Mouse (Mus musculus): ENCODE results near the gene Pnpla2. TPM values are rescaled to one million over a fixed set of nuclear protein-coding genes. Genes with fewer than 3 reads are reported as not detected.

The Pnpla2 gene
- polyA plus RNA-seq, 1 experiment: 353 TPM

DNA sequence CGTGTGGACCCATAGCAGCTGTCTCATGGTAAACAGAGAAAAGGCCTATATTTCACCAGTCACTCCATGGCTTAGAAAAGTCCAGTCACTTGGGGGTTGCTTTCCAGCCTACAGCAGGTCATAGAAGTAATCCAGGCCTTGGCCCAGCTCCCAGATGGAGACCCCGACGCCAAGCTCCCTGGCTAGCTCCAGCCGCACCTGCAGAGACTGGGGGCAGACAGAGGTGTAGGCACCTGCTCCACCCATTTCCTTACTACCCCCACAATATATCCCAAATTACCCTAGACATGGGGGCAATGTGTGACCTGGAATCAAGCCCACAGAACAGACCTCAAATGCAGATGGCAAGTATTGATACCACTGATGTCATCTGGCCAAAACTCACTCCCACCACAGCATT is 40.9 kb downstream of the Pnpla2 start:
- TF ChIP-seq POLR2A (IDR thresholded peaks at IDR 0.05; ENCODE audit: low read depth, low read length): no peak
- no peak for TF ChIP-seq CTCF (conservative IDR thresholded peaks at IDR 0.05; ENCODE audit: insufficient read depth, insufficient read length, low read depth, low read length)
- DNase-seq: no peak
- WGBS: 84% methylated on average over 4 of the region's 4 CpGs
- Histone ChIP-seq H3K27me3 (replicated peaks; ENCODE audit: control insufficient read depth, insufficient read depth, low read length) (no peaks in the 10 kb centered on the region), H3K4me1 (ENCODE audit: control insufficient read depth, insufficient read depth, low read length) (no peaks in the 10 kb centered on the region), H3K36me3 (ENCODE audit: control insufficient read depth, insufficient read depth, low read length) (no peaks in the 10 kb centered on the region; the same call in 1 of the 2 replicates), H3K27ac (ENCODE audit: insufficient read depth, low read depth, low read length) (no peak overlapping the region), H3K4me3 (ENCODE audit: insufficient read depth, low read depth, low read length) (no peak overlapping the region)

DNA sequence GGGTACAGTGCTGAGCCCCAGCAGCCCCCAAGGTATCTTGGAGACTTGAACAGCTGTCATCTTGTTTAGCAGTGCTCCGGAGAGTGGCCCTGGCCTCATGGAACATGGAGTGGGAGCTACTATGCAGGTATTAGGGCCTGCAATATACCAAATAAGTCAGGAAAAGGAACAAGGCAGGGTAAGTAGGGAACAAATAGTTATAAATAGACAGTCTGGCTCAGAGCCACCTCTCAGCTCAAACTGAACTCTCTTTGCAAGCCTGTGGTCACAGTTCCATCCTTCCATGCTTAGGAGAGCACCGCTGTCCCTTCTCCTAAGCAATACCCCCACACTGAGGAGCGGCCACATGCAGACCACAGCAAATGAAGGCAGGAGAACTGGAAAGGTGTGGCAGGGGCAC is 42.6 kb downstream of the Pnpla2 start:
- DNase-seq: no peak
- no peaks in the 10 kb centered on the region for H3K27me3 ChIP-seq (replicated peaks; ENCODE audit: control insufficient read depth, insufficient read depth, low read length)
- H3K27ac ChIP-seq (ENCODE audit: insufficient read depth, low read depth, low read length): no peak overlapping the region
- no peak overlapping the region for H3K4me3 ChIP-seq (ENCODE audit: insufficient read depth, low read depth, low read length)
- WGBS: 74% methylated on average over 3 of the region's 3 CpGs
- no peaks in the 10 kb centered on the region; the same call in 1 of the 2 replicates for H3K36me3 ChIP-seq (ENCODE audit: control insufficient read depth, insufficient read depth, low read length)
- no peaks in the 10 kb centered on the region for H3K4me1 ChIP-seq (ENCODE audit: control insufficient read depth, insufficient read depth, low read length)
- TF ChIP-seq POLR2A (IDR thresholded peaks at IDR 0.05; ENCODE audit: low read depth, low read length): no peak
- TF ChIP-seq CTCF (conservative IDR thresholded peaks at IDR 0.05; ENCODE audit: insufficient read depth, insufficient read length, low read depth, low read length): no peak

- TF ChIP-seq CTCF (conservative IDR thresholded peaks at IDR 0.05; ENCODE audit: insufficient read depth, insufficient read length, low read depth, low read length) (no peak), POLR2A (IDR thresholded peaks at IDR 0.05; ENCODE audit: low read depth, low read length) (no peak)
- Histone ChIP-seq H3K27ac (ENCODE audit: insufficient read depth, low read depth, low read length) (no peak overlapping the region), H3K4me1 (ENCODE audit: control insufficient read depth, insufficient read depth, low read length) (no peaks in the 10 kb centered on the region), H3K27me3 (replicated peaks; ENCODE audit: control insufficient read depth, insufficient read depth, low read length) (no peaks in the 10 kb centered on the region), H3K4me3 (ENCODE audit: insufficient read depth, low read depth, low read length) (no peak overlapping the region), H3K36me3 (ENCODE audit: control insufficient read depth, insufficient read depth, low read length) (no peaks in the 10 kb centered on the region)
- no peak for DNase-seq
- 86% methylated on average over 7 of the region's 7 CpGs for WGBS
Observed at GRCm38 (mm10) chr7:141501820-141502555, 47.0 kb downstream of the Pnpla2 start.

DNA sequence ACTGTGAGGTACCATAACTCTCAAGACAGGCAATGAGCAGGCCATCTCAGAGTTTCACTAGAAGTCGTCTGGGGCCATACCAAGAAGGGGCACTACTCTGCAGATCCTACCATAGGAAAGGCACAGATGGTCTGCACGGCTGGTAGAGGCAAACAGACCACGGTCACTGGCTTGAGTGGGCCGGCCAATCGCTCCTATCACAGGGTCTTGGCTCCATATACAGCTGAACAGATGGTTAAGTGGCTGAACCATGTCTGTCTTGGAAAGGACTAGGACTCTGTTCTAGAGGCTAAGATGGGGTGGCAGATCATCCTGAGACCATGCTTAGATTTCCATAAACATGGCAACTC is 47.5 kb downstream of the Pnpla2 start:
- 96% methylated on average over 5 of the region's 5 CpGs for WGBS
- Histone ChIP-seq H3K4me1 (ENCODE audit: control insufficient read depth, insufficient read depth, low read length) (no peaks in the 10 kb centered on the region), H3K36me3 (ENCODE audit: control insufficient read depth, insufficient read depth, low read length) (no peaks in the 10 kb centered on the region), H3K27ac (ENCODE audit: insufficient read depth, low read depth, low read length) (no peak overlapping the region), H3K4me3 (ENCODE audit: insufficient read depth, low read depth, low read length) (no peak overlapping the region), H3K27me3 (replicated peaks; ENCODE audit: control insufficient read depth, insufficient read depth, low read length) (no peaks in the 10 kb centered on the region)
- DNase-seq: no peak
- TF ChIP-seq CTCF (conservative IDR thresholded peaks at IDR 0.05; ENCODE audit: insufficient read depth, insufficient read length, low read depth, low read length) (no peak), POLR2A (IDR thresholded peaks at IDR 0.05; ENCODE audit: low read depth, low read length) (no peak)

GRCm38 (mm10) chr7:141506278-141506677 is 51.3 kb downstream of the Pnpla2 start:
- DNase-seq: no peak
- Histone ChIP-seq H3K27me3 (replicated peaks; ENCODE audit: control insufficient read depth, insufficient read depth, low read length) (no peaks in the 10 kb centered on the region), H3K4me3 (ENCODE audit: insufficient read depth, low read depth, low read length) (no peak overlapping the region), H3K4me1 (ENCODE audit: control insufficient read depth, insufficient read depth, low read length) (no peaks in the 10 kb centered on the region), H3K27ac (ENCODE audit: insufficient read depth, low read depth, low read length) (no peak overlapping the region), H3K36me3 (ENCODE audit: control insufficient read depth, insufficient read depth, low read length) (no peaks in the 10 kb centered on the region)
- no peak for TF ChIP-seq CTCF (conservative IDR thresholded peaks at IDR 0.05; ENCODE audit: insufficient read depth, insufficient read length, low read depth, low read length)
- TF ChIP-seq POLR2A (IDR thresholded peaks at IDR 0.05; ENCODE audit: low read depth, low read length): no peak
- 95% methylated on average over 2 of the region's 2 CpGs for WGBS

DNA sequence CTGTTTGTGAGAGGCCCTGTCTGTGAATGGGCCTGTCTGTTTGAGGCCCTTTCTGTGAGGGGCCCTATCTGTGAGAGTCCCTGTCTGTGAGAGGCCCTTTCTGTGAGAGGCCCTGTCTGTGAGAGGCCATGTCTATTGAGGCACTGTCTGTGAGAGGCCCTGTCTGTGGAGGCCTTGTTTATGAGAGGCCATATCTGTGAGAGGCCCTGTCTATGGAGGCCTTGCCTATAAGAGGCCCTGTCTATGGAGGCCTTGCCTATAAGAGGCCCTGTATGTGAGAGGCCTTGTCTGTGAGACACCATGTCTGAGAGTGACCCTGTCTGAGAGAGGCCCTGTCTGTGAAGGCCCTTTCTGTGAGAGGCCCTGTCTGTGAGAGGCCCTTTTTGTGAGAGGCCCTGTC is 53.2 kb downstream of the Pnpla2 start:
- no peaks in the 10 kb centered on the region for H3K27me3 ChIP-seq (replicated peaks; ENCODE audit: control insufficient read depth, insufficient read depth, low read length)
- no peak overlapping the region for H3K27ac ChIP-seq (ENCODE audit: insufficient read depth, low read depth, low read length)
- no peak overlapping the region for H3K4me3 ChIP-seq (ENCODE audit: insufficient read depth, low read depth, low read length)
- no peaks in the 10 kb centered on the region for H3K36me3 ChIP-seq (ENCODE audit: control insufficient read depth, insufficient read depth, low read length)
- no peaks in the 10 kb centered on the region for H3K4me1 ChIP-seq (ENCODE audit: control insufficient read depth, insufficient read depth, low read length)
- TF ChIP-seq POLR2A (IDR thresholded peaks at IDR 0.05; ENCODE audit: low read depth, low read length): no peak
- no peak for TF ChIP-seq CTCF (conservative IDR thresholded peaks at IDR 0.05; ENCODE audit: insufficient read depth, insufficient read length, low read depth, low read length)
- DNase-seq: no peak

GRCm38 (mm10) chr7:141510196-141510595 is 55.2 kb downstream of the Pnpla2 start:
- TF ChIP-seq CTCF (conservative IDR thresholded peaks at IDR 0.05; ENCODE audit: insufficient read depth, insufficient read length, low read depth, low read length) (no peak), POLR2A (IDR thresholded peaks at IDR 0.05; ENCODE audit: low read depth, low read length) (no peak)
- 95% methylated on average over 5 of the region's 5 CpGs for WGBS

More at GRCm38 (mm10) chr7:141510196-141510595, 55.2 kb downstream of the Pnpla2 start:
- Histone ChIP-seq H3K27ac (ENCODE audit: insufficient read depth, low read depth, low read length) (no peak overlapping the region), H3K4me1 (ENCODE audit: control insufficient read depth, insufficient read depth, low read length) (no peaks in the 10 kb centered on the region), H3K27me3 (replicated peaks; ENCODE audit: control insufficient read depth, insufficient read depth, low read length) (no peaks in the 10 kb centered on the region), H3K36me3 (ENCODE audit: control insufficient read depth, insufficient read depth, low read length) (no peaks in the 10 kb centered on the region), H3K4me3 (ENCODE audit: insufficient read depth, low read depth, low read length) (no peak overlapping the region)
- no peak for DNase-seq

Other genes with a start within 250 kb of the Pnpla2 start
- gene Lmntd2, start 241.1 kb upstream of the Pnpla2 start, polyA plus RNA-seq (2012; rRNA removed): 5.7 and 6.0 TPM in 2 replicates
- gene Rassf7, start 239.3 kb upstream of the Pnpla2 start, polyA plus RNA-seq (2012; rRNA removed): 59.1 and 72.2 TPM in 2 replicates
- 15.8 and 19.1 TPM in 2 replicates for gene Phrf1, start 226.4 kb upstream of the Pnpla2 start, polyA plus RNA-seq (2012; rRNA removed)
- 51.6 and 57.5 TPM in 2 replicates for gene Irf7, start 188.7 kb upstream of the Pnpla2 start, polyA plus RNA-seq (2012; rRNA removed)
- gene Cdhr5, start 178.4 kb upstream of the Pnpla2 start, polyA plus RNA-seq (2012; rRNA removed): 129 and 145 TPM in 2 replicates
- gene Sct, start 176.1 kb upstream of the Pnpla2 start, polyA plus RNA-seq (2012; rRNA removed): 2.0 and 2.7 TPM in 2 replicates
- gene Drd4, start 163.2 kb upstream of the Pnpla2 start, polyA plus RNA-seq (2012; rRNA removed): 0.03 TPM in 1 of 2 replicates, not detected in the other
- 25.4 and 26.8 TPM in 2 replicates for gene Deaf1, start 127.5 kb upstream of the Pnpla2 start, polyA plus RNA-seq (2012; rRNA removed)
- 53.7 and 61.4 TPM in 2 replicates for gene Tmem80, start 127.5 kb upstream of the Pnpla2 start, polyA plus RNA-seq (2012; rRNA removed)
- 245 and 297 TPM in 2 replicates for gene Eps8l2, start 116.3 kb upstream of the Pnpla2 start, polyA plus RNA-seq (2012; rRNA removed)
- 321 and 366 TPM in 2 replicates for gene Taldo1, start 63.0 kb upstream of the Pnpla2 start, polyA plus RNA-seq (2012; rRNA removed)
- 51.7 and 58.4 TPM in 2 replicates for gene Gatd1, start 41.1 kb upstream of the Pnpla2 start, polyA plus RNA-seq (2012; rRNA removed)
- gene Cend1, start 25.7 kb upstream of the Pnpla2 start, polyA plus RNA-seq (2012; rRNA removed): 0.98 and 1.3 TPM in 2 replicates
- gene Slc25a22, start 17.3 kb upstream of the Pnpla2 start, polyA plus RNA-seq (2012; rRNA removed): 45.5 and 51.0 TPM in 2 replicates
- gene Pidd1, start 11.2 kb upstream of the Pnpla2 start, polyA plus RNA-seq (2012; rRNA removed): 4.5 and 5.2 TPM in 2 replicates
- 423 and 734 TPM in 2 replicates for gene Rplp2, start 7.8 kb upstream of the Pnpla2 start, polyA plus RNA-seq (2012; rRNA removed)
- gene Cracr2b, start 5.9 kb downstream of the Pnpla2 start, polyA plus RNA-seq (2012; rRNA removed): 15.3 and 22.2 TPM in 2 replicates
- 274 and 343 TPM in 2 replicates for gene Cd151, start 12.2 kb downstream of the Pnpla2 start, polyA plus RNA-seq (2012; rRNA removed)
- 67.3 and 70.9 TPM in 2 replicates for gene Polr2l, start 19.9 kb downstream of the Pnpla2 start, polyA plus RNA-seq (2012; rRNA removed)
- gene Tspan4, start 20.0 kb downstream of the Pnpla2 start, polyA plus RNA-seq (2012; rRNA removed): 143 and 162 TPM in 2 replicates
- 34.4 and 35.6 TPM in 2 replicates for gene Chid1, start 84.7 kb downstream of the Pnpla2 start, polyA plus RNA-seq (2012; rRNA removed)
- 94.8 and 95.4 TPM in 2 replicates for gene Ap2a2, start 107.0 kb downstream of the Pnpla2 start, polyA plus RNA-seq (2012; rRNA removed)
- 0.01 and 0.02 TPM in 2 replicates for gene Muc6, start 200.1 kb downstream of the Pnpla2 start, polyA plus RNA-seq (2012; rRNA removed)
- gene Muc2, start 235.1 kb downstream of the Pnpla2 start, polyA plus RNA-seq (2012; rRNA removed): 0.24 and 0.39 TPM in 2 replicates